Mouse (Mus musculus) embryonic facial prominence, embryonic 14.5 days (tissue): ENCODE results near the gene Zfp358. TPM values are rescaled to one million over a fixed set of nuclear protein-coding genes. Genes with fewer than 3 reads are reported as not detected.
A peak's percentile ranks its signal among the peaks of the same experiment; 100 is the strongest.

ENCODE experiments used
- ATAC-seq: fragments of 200-750 bp; cut with Nextera tagmentation; 2 replicates; pipeline ENCODE4 v1.8.0; 2017; ENCODE audit warnings: low read depth, moderate number of reproducible peaks, moderate TSS enrichment
- DNase-seq: peaks from one replicate; pipeline ENCODE4 v3.0.0-alpha.2; 2015; ENCODE audit warnings: low spot score
- H3K27ac ChIP-seq: fragments of 300-500 bp; sonication (generic); replicated peaks from 2 replicates; pipeline ENCODE4 v1.5.1; 2014; ENCODE audit warnings: low read depth, mild to moderate bottlenecking, low read length, moderate library complexity
- H3K27me3 ChIP-seq: fragments of 300-500 bp; sonication (generic); replicated peaks from 2 replicates; pipeline ENCODE4 v1.6.1; 2014; ENCODE audit warnings: low read length; ENCODE audit not compliant: control insufficient read depth, insufficient read depth
- H3K36me3 ChIP-seq: fragments of 300-500 bp; sonication (generic); 2 replicates; pipeline ENCODE4 v1.6.1; 2014; ENCODE audit warnings: low read length, mixed read lengths; ENCODE audit not compliant: control insufficient read depth, insufficient read depth
- H3K4me1 ChIP-seq: fragments of 300-500 bp; sonication (generic); 2 replicates; pipeline ENCODE4 v1.6.1; 2014; ENCODE audit warnings: antibody characterized with exemption, low read length; ENCODE audit not compliant: control insufficient read depth, insufficient read depth
- H3K4me2 ChIP-seq: fragments of 300-500 bp; sonication (generic); 2 replicates; pipeline ENCODE4 v1.6.1; 2014; ENCODE audit warnings: low read depth, mild to moderate bottlenecking, low read length, moderate library complexity, mixed read lengths
- H3K4me3 ChIP-seq: fragments of 300-500 bp; sonication (generic); 2 replicates; pipeline ENCODE4 v1.5.1; 2014; ENCODE audit warnings: low read depth, mild to moderate bottlenecking, low read length
- H3K9ac ChIP-seq: fragments of 300-500 bp; sonication (generic); 2 replicates; pipeline ENCODE4 v1.6.1; 2014; ENCODE audit warnings: low read depth, mild to moderate bottlenecking, low read length, moderate library complexity, mixed read lengths
- H3K9me3 ChIP-seq: fragments of 300-500 bp; sonication (generic); 2 replicates; pipeline ENCODE4 v1.6.1; 2016; ENCODE audit warnings: low read length; ENCODE audit not compliant: control insufficient read depth
- WGBS: fragments of 180-500 bp; shearing (Covaris S2); extraction: QIAGEN DNeasy Blood & Tissue Kit; methylation state at CpG from one replicate; pipeline ENCODE4 v1.1.7; 2014; 5-methylcytosine and 5-hydroxymethylcytosine counted together
- polyA plus RNA-seq: library from polyadenylated mRNA; unstranded; fragments of >200 nt; fragmentation: Nextera tagmentation; extraction: Ambion mirVana; gene quantifications from 2 replicates; pipeline ENCODE4 v1.2.1, GENCODE M21; 2014

Gene Zfp358
- polyA plus RNA-seq, 1 experiment from 2014 or later: 22.6 TPM

GRCm38 (mm10) chr8:3514681-3515247, 21.8 kb downstream of the Zfp358 start:
- peak overlapping the region; percentile 71 for H3K4me3 ChIP-seq
- 27% methylated on average over 13 of the region's 13 CpGs for WGBS
- H3K36me3 ChIP-seq: peaks cover 41% of the 10 kb centered on the region
- peak overlapping the region; percentile 90 for H3K4me2 ChIP-seq
- DNase-seq (no peak), ATAC-seq (no peak)
- peak overlapping the region; percentile 63 for H3K9ac ChIP-seq
- no peaks in the 10 kb centered on the region for H3K27me3 ChIP-seq
- no peaks in the 10 kb centered on the region for H3K9me3 ChIP-seq
- peak overlapping the region; percentile 73 for H3K27ac ChIP-seq
- 0 out of 2 replicates have a peak, but pooled peaks cover 3% of the 10 kb centered on the region for H3K4me1 ChIP-seq

GRCm38 (mm10) chr8:3515260-3515671, 22.3 kb downstream of the Zfp358 start, which contains the start of gene Pnpla6:
Gene Pnpla6, plus strand, starts transcription at chr8:3515384.
- peak; percentile 94 for DNase-seq
- Histone ChIP-seq H3K27me3 (no peaks in the 10 kb centered on the region), H3K9me3 (no peaks in the 10 kb centered on the region), H3K27ac (peak within 1 kb of the TSS; percentile 81), H3K9ac (peak within 1 kb of the TSS; percentile 63), H3K4me1 (0 out of 2 replicates have a peak, but pooled peaks cover 3% of the 10 kb centered on the region), H3K4me2 (peak within 1 kb of the TSS; percentile 90), H3K36me3 (peaks cover 37% of the 10 kb centered on the region), H3K4me3 (peak within 1 kb of the TSS; percentile 71)
- peak; percentile 82 for ATAC-seq
- WGBS: under 1% methylated on average over 25 of the region's 25 CpGs

GRCm38 (mm10) chr8:3515771-3516417, 23.0 kb downstream of the Zfp358 start:
- WGBS: under 1% methylated on average over 25 of the region's 25 CpGs
- Histone ChIP-seq H3K36me3 (peaks cover 31% of the 10 kb centered on the region), H3K4me1 (0 out of 2 replicates have a peak, but pooled peaks cover 3% of the 10 kb centered on the region), H3K9ac (peak overlapping the region; percentile 63), H3K27me3 (no peaks in the 10 kb centered on the region), H3K4me3 (peak overlapping the region; percentile 71), H3K4me2 (peak overlapping the region; percentile 90), H3K9me3 (no peaks in the 10 kb centered on the region), H3K27ac (peak overlapping the region; percentile 81)
- DNase-seq (peak; percentile 62), ATAC-seq (peak; percentile 24)

GRCm38 (mm10) chr8:3516450-3517116, 23.6 kb downstream of the Zfp358 start:
- DNase-seq: peak; percentile 97

GRCm38 (mm10) chr8:3517117-3517495, 24.2 kb downstream of the Zfp358 start:
- 0 out of 2 replicates have a peak, but pooled peaks have one; percentile 2 for ATAC-seq
- WGBS: 5% methylated on average over 14 of the region's 16 CpGs
- Histone ChIP-seq H3K4me2 (peak overlapping the region; percentile 90), H3K9ac (peak overlapping the region; percentile 68), H3K27ac (peak overlapping the region; percentile 81; the same call in 1 of the 2 replicates), H3K9me3 (no peaks in the 10 kb centered on the region), H3K27me3 (no peaks in the 10 kb centered on the region), H3K36me3 (peaks cover 26% of the 10 kb centered on the region), H3K4me1 (0 out of 2 replicates have a peak, but pooled peaks cover 3% of the 10 kb centered on the region), H3K4me3 (peak overlapping the region; percentile 71)
- peak; percentile 33 for DNase-seq

More at GRCm38 (mm10) chr8:3516450-3517116, 23.6 kb downstream of the Zfp358 start:
- H3K4me1 ChIP-seq: 0 out of 2 replicates have a peak, but pooled peaks cover 3% of the 10 kb centered on the region
- H3K9me3 ChIP-seq: no peaks in the 10 kb centered on the region
- peak overlapping the region; percentile 81 for H3K27ac ChIP-seq
- no peaks in the 10 kb centered on the region for H3K27me3 ChIP-seq
- peak overlapping the region; percentile 68 for H3K9ac ChIP-seq
- H3K36me3 ChIP-seq: peaks cover 26% of the 10 kb centered on the region
- H3K4me3 ChIP-seq: peak overlapping the region; percentile 71
- peak; percentile 87 for ATAC-seq
- WGBS: 1% methylated on average over 36 of the region's 36 CpGs
- H3K4me2 ChIP-seq: peak overlapping the region; percentile 90

GRCm38 (mm10) chr8:3522007-3522697, 29.2 kb downstream of the Zfp358 start:
- Histone ChIP-seq H3K9ac (no peak overlapping the region), H3K4me3 (no peak overlapping the region), H3K9me3 (no peaks in the 10 kb centered on the region), H3K27ac (no peak overlapping the region), H3K27me3 (no peaks in the 10 kb centered on the region), H3K4me2 (no peak overlapping the region), H3K4me1 (no peaks in the 10 kb centered on the region), H3K36me3 (peaks cover 51% of the 10 kb centered on the region)
- no peak for DNase-seq
- 91% methylated on average over 13 of the region's 13 CpGs for WGBS
- ATAC-seq: no peak

GRCm38 (mm10) chr8:3530816-3531215, 37.9 kb downstream of the Zfp358 start:
- H3K36me3 ChIP-seq: peaks cover 55% of the 10 kb centered on the region
- H3K27ac ChIP-seq: no peak overlapping the region
- H3K27me3 ChIP-seq: no peaks in the 10 kb centered on the region
- no peak overlapping the region for H3K4me3 ChIP-seq
- H3K4me1 ChIP-seq: no peaks in the 10 kb centered on the region
- H3K9ac ChIP-seq: no peak overlapping the region
- H3K4me2 ChIP-seq: no peak overlapping the region
- DNase-seq (no peak), ATAC-seq (no peak)
- WGBS: 87% methylated on average over 5 of the region's 5 CpGs
- no peaks in the 10 kb centered on the region for H3K9me3 ChIP-seq

- no peak overlapping the region for H3K9ac ChIP-seq
- ATAC-seq (no peak), DNase-seq (no peak)
- H3K36me3 ChIP-seq: peaks cover 57% of the 10 kb centered on the region
- no peaks in the 10 kb centered on the region for H3K9me3 ChIP-seq
- no peak overlapping the region for H3K4me3 ChIP-seq
- no peaks in the 10 kb centered on the region for H3K4me1 ChIP-seq
- H3K27ac ChIP-seq: no peak overlapping the region
- no peak overlapping the region for H3K4me2 ChIP-seq
- WGBS: 94% methylated on average over 18 of the region's 18 CpGs
- H3K27me3 ChIP-seq: no peaks in the 10 kb centered on the region
These were observed 39.0 kb downstream of the Zfp358 start for GRCm38 (mm10) chr8:3531936-3532335.
